Mouse (Mus musculus): ENCODE results near the gene Bola1.
A peak's percentile ranks its signal among the peaks of the same experiment; 100 is the strongest.
"Not testable (repeated sequence)": the region's sequence is repeated elsewhere in the genome, so short reads cannot be mapped to it uniquely, and the experiment has no call there.

Bola1 gene

DNA sequence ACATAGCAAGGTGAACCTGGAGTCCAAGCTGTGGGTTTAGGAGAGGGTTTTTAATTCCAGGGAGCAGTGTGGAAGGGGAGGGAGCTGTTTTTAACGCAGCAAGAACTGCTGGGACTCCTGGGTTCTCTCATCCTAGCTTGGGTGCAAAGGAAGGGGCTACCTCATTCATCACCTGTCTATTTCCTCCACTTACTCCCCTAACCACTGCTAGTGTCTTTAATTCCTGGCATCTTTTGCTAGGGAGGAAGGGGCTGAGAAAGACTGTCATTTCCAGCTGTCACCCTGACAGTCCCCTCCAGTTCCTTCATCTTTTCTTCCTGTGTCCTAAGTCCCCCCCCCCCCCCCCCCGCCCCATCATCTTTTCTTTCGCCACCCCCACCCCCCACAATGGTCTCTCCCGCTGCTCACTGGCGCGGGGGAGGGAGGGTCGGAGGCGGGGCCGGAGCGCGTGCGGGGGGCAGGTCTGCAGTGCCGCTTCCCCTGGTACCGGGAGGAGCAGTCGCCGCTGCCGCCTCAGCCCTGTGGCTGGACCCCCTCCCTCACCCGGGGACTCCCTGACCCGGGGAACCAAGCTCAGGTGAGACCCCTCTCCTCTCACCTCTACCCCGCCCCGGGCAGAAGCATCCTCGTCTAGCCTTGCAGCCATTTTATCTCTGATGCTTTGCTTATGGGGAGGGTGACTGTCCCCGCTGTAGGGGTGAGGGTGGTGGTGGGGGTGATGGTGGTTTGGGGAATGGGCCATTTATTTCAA is 38.6 kb downstream of the Bola1 start, which contains the start of gene Sv2a:
TSS of gene Sv2a (plus strand) at position 425 of the 751 bp plus-strand sequence.
- peak; percentile 36 for DNase-seq (ENCODE audit: low spot score)

DNA sequence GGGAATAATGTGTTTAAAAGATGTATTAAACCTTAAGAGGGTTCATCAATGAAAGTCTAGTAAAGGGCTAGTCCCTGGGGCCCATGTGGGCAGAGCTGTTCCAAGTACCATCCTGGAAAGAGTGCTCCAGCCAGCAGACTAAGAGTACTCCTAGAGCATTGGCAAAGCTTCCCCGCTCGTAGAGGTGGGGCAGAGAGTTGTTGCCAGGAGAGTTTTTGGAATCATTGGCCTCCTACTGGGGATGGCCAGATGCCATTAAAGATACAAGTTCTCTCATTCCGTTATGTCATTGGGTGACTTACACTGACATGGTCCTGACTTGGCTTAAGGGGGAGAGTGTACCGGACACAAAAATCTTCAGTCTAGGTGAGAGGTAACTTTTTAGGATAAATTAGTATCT is 40.0 kb downstream of the Bola1 start:
- no peak for DNase-seq (ENCODE audit: low spot score)

DNA sequence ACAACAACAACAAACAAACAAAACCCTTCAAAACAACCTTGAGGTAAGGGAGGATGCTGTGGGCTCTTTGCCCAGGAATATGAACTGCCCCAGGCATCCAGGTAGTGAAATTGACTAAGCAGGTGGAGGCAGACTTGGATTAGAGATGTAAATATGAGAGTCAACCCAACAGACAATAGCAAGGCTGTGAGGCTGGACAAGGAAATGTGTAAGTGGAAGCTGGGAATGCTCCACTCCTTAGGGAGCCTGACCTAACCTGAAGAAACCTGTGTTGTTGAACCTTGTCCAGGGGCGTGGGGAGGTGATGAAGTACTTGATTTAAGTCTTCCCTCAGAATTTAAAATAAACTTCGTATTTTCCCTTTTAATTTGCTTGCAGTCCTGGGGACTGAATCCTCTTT is 40.6 kb downstream of the Bola1 start:
- no peak for DNase-seq (ENCODE audit: low spot score)

DNA sequence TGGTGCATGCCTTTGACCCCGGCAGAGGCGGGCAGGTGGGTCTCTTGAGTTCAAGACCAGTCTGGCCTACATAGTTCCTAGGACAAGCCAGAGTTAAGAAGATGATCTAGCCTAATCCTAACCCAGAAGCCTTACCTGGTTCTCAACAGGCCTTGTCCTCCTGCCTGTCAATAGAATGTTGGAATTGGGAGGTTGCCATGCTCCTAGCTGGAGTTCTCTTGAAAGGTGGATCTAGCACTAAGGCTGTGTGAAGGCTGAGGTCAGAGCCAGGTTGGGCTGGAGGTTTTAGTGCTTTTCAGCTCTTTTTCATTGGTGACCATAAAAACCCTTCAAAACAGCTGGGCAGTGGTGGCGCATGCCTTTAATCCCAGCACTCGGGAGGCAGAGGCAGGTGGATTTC is 41.1 kb downstream of the Bola1 start:
- DNase-seq (ENCODE audit: low spot score), result no peak

DNA sequence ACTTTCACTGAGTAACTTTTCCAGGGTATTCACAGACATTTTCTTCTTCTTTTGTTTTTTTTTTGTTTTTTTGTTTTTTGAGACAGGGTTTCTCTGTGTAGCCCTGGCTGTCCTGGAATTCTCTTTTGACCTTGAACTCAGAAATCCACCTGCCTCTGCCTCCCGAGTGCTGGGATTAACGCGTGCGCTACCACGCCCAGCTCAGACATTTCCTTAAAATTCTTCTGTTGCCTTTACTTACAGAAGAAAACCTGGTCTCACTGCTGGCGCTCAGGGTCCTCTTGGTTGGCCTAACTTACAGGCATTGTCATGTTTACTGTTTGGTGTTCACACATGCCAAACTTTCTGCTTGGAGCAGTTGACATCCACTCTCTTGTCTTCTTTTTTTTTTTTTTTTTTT is 44.3 kb downstream of the Bola1 start:
- no peak for DNase-seq (ENCODE audit: low spot score)

DNA sequence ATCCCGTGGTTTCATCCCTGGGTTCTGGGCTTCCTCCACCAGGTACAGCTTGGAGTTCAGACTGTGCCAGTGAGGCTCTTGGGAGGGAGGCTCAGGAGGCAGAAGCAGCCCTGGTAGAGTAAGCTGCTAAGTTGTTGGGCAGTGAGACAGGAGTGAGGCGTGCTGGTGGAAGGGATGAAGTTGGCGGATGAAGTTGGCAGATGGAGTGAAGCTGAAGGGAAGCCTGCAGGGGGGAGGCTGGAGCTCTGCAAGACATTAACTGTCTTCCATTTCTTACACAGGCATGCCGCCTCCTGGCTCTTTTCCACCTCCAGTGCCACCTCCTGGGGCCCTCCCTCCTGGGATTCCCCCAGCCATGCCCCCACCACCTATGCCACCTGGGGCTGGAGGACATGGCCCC is 45.5 kb downstream of the Bola1 start:
- DNase-seq (ENCODE audit: low spot score), result not testable (repeated sequence)

DNA sequence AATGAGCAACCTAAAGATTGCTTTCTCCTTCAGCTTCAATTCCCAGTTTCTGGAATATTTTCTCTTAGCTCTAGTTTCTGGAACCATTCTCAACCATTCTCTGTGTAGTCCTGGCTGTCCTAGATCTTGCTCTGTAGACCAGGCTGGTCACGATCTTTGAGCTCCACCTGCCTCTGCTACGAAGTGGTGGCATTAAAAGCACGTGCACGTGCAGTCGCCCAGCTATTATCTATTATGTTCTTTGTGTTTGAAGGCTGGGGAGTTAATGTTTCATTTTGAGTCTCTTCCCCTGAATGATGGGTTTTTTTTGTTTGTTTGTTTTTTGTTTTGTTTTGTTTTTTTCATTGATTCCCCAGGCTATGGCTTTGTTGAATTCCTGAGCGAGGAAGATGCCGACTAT is 46.3 kb downstream of the Bola1 start:
- DNase-seq (ENCODE audit: low spot score), result no peak

DNA sequence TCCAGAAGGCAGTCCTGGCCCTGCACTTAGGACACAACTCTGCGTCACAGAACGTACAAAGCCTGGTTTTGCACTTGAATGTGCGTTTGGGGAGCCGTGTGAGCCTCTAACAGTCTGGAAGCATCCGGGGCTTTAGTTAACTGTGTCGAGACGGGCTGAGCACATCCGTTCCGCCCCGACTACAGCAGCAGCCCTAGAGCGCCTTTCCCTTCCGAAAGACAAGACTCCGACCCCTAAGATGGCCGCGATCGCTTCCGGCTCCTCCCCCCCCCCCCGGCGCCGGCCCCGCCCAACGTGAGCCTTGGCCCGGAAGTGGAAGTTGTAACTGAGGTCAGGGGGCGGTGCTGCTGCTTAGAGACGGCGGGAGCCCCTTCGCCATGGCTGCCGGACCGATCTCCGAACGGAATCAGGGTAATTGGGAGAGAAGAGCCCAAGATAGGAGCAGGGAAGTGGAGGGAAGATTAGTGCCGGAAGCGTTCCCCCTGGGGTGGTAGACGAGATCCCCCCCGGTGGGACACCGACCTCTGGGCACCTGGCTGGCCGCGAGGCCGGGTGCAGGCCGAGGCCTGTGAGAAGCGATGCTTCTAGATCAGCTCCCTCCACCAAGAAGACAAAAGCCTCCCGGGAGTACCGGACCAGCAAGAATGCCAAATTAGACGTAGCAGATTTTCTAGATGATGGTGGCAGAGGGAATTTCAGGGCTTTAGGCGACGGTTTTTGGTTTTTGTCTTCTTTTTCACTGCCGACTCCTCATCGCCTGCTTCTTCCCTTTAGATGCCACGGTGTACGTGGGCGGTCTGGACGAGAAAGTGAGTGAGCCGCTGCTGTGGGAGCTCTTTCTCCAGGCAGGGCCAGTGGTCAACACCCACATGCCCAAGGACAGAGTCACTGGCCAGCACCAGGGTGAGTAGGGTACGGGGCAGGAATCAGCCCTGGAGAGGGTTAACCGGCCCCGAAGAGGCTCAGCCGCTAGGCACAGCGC is 47.0 kb downstream of the Bola1 start, which contains the start of gene Sf3b4:
TSS of gene Sf3b4 (plus strand) at position 136 of the 982 bp plus-strand sequence.
- peak; percentile 94 for DNase-seq (ENCODE audit: low spot score)

DNA sequence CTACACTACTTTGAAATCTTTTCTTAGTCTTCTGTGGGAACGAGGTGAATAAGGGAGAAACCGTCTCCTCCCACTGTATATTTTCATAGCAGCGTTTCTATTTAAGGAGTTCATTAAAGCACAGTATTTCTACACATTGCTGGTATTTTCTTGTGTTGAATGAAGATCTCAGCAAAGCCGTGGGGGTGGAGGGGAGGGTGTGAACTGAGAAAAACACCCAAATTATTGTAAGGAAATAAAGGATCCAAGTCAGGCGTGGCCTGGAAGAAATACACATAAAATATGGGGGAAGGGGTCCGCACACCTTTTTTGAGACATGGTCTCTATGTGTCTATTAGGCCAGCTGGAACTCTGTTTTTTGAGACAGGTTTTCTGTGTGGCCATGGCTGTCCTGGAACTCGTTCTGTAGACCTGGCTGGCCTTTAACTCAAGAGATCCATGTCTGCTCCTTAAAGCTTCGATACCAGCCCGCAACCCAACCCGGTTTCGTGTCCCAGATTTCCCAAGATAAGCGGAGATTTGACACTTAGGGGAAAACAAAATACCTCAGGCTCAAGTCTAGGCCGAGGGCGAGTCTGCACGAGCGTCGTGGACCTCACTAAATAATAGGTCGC is 47.8 kb downstream of the Bola1 start:
- no peak for DNase-seq (ENCODE audit: low spot score)

DNA sequence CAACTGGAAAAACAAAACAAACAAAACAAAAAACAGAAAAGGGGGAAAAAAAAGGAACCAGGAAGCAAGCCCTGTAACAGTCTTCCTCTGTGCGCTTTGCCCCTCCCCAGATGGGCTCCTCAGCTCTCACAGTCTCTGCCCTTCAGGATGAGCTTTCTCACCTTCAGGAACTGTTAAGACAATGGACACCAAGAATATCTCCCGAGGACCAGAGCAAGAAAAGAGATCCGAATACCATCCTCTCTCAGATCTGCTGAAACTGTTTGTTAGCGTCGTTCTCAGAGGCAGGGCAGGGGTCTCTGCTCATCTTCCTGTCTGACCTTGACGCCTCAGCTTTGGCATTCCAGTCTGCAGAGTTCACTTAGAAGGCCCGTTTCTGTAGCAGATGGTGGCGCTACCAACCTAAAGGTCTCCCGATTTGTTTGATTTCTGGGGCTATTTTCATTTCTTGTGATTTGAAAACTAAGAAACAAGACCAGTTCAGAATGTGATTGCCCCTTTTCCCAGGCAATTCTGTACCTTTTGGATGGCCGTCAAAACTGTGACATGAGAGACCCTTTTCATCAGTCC is 48.4 kb downstream of the Bola1 start:
- DNase-seq (ENCODE audit: low spot score), result no peak

DNA sequence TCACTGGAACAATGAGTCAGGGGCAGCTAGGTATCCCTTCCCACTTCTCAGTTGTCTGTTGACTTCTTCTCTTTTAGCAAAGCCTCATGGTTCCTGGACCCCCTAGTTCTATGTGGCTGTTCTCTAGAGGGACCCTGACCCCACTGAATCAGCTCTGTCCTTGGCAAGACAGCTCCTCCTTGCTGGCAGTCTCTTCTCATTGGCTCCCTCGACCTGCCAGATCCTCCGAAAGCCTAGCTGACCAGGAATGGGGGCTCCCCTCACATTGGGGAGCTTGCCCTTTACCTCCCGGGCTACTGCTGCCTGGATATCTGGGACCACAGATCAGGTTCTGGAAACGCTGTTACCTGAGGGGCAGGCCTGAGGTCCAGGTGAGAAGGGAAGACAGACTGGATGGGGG is 49.2 kb downstream of the Bola1 start:
- no peak for DNase-seq (ENCODE audit: low spot score)

DNA sequence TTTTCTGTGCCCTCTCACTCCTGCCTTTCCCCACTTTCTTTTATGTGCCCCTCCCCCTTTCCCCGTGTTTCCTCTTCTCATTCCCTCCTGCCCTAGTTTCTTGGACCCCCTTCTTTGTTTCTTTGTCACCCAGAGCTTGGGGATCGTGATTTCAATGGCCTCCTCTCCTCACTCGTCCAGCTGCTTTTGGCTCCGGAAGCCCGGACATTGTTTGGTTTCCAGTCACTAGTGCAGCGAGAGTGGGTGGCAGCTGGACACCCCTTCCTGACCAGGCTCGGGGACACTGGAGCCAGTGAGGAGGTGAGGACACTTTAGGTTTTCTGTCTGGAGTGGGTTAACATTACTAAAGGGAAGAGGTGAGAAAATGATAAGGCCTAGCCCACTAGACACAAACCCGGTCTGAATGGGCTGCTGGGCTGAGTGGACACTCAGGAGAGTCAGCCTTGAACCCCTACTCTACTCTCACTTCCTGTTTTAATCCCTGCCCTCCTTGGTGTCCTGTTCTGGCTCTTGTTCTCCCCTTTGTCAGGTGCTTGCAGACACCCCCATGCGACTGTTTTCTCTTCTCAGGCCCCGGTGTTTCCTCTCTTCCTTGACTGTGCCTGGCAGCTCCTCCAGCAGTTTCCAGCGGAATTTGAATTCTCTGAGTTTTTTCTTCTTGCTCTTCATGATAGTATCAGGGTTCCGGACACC is 50.9 kb downstream of the Bola1 start:
- no peak for DNase-seq (ENCODE audit: low spot score)

DNA sequence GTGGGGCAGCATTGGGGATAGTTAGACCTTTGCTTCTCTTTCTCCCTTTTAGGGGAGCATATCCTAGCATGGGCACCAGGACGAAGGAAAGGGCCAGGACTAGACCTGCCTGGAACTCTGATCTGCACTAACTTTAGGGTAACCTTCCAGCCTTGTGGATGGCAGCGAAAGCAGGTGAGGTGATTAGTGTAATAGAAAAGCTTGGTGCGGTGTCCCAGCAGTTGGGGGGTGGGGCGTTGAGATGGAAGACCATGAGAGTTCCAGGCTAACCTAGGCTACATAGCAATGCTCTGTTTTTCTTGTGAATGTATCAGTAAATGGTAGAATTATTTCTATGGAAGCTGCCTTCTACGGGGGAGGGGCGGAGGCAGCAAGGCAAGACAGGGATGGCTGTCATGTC is 56.5 kb downstream of the Bola1 start:
- DNase-seq (ENCODE audit: low spot score), result no peak

DNA sequence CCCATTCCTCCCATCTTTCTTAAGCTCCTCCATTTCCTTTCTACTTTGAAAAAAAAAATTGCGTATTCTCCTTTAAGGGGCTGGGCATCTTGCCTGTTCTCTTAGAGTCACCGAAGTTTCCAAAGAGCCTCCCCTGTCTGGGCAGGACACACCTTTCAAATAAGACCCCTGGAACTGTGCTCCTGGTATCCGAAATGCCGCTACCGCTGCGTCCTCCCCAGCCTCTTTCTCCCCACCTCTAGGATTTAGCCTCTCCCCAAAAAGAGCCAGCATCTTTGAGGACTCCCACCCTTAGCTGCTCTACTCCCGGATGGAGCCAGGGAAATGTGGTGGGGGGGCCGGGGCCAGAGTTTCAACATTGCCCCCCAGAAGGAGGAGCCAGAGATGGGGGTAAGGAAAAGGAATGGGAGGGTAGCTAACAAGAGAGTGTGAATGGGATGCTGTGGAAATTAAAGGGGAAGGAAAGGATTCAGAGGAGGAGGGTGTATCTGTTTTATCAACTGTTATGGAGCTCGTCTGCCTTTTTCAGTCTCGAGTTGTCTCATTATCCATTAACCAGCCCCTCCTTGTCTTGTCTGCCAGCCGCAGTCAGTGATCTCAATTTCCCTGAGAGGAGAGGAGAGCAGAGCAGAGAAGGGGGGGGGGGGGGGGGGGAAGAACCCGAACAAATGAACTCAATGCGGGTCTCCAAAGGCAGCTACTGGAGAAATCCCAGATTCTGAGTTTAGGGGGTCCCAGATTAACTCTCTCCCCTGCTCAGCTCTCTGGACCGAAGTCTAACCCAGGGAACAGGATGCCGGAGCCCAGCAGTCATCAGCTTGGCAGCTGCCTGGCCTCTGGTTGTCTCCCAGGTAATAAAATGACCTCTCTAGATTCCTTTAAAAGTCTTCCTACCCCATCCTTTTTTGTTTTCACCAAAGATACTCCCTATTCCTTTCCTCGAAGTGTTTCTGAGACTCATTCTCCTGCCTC is 57.4 kb downstream of the Bola1 start, which contains the start of gene Mtmr11:
TSS of gene Mtmr11 (plus strand) at position 136 of the 972 bp plus-strand sequence.
- DNase-seq (ENCODE audit: low spot score), result peak; percentile 28

DNA sequence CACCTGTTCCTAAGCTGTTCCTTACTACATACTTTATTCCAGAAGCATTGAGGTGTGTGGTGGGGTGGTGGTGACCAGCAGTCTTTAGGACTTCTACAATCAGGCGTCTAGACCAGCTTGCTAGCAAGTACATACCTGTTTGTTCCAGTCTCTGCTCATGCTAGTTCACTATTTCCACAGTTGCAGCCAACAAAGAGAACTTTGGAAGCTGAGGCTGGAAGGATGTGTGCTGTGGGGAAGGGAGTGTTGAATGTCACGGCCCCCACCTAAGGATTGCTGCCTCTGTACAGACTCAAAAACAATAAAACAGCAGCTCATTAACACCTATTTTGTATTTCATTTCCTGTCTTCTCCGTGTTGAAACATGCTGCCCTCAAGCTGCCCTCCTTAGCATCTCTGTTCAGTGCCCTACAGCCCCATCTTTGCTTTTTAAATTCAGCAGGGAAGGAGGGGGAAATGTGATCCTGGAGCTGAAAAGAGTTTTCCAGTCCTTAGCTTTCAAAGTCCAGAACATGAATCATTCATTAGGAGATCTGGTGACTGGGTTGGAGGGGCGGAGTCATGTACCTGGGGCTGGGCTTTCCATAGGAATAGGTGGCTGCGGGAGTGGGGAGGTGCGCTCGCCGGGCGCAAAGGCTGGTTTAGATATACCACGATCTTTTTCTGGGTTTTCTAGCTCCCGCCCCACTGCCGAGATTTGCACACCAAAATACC is 58.5 kb downstream of the Bola1 start:
- peak; percentile 78 for DNase-seq (ENCODE audit: low spot score)

DNA sequence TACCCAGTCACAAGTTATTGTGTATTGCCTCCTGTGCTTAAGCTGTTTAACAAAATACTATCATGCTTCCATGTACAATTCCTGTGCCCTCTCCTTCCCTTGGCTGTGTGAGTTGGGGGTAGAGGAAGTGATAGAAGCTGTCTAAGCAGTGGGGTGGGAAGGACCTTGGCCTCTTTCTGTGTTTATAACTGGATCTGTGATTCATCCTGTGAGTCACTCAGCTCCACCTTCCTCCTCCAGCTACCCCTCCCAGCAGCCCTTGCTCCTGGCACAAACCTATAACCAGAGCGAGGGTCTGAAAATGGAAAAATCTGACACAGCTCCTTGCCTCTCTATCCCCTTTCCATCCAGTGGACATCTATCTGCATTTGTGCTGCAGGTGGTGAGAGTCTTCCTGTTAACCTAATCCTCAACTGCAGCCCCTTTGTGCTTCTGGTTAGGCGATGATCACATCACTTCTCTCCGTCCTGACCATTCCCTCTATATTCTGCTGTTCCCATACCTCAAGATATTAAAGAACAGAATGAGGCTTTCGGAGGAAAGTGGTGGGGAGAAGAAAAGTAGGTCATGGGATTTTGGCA is 59.2 kb downstream of the Bola1 start:
- no peak for DNase-seq (ENCODE audit: low spot score)

DNA sequence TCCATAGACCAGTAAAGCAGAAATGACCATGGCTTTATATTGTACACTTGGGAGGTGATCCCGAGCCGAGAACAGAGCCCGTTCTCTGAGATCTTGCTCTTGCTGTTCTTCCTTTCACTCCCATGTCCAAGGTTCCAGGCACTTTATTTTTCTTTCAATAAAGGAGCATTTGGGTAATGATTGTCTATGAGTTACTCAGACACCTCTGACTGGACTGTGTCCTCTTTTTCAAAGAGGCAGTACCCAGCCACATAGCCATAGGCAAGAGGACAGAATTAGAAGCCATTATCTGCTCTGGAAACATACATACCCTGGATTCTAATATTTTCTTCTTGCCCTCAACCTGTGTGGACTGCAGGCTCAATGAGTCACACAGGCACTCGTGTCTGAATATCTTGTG is 59.7 kb downstream of the Bola1 start:
- no peak for DNase-seq (ENCODE audit: low spot score)

DNA sequence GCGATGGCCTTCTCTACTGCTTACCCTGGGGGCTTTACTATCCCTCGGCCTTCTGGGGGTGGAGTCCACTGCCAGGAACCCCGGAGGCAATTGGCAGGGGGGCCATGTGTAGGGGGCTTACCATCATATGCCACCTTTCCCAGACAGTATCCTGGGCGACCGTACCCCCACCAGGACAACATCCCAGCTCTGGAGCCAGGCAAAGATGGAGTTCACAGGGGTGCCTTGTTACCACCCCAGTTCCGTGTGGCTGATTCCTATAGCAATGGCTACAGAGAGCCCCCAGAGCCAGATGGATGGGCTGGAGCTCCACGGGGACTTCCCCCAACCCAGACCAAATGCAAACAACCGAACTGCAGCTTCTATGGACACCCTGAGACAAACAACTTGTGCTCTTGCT is 64.0 kb downstream of the Bola1 start:
- no peak for DNase-seq (ENCODE audit: low spot score)

DNA sequence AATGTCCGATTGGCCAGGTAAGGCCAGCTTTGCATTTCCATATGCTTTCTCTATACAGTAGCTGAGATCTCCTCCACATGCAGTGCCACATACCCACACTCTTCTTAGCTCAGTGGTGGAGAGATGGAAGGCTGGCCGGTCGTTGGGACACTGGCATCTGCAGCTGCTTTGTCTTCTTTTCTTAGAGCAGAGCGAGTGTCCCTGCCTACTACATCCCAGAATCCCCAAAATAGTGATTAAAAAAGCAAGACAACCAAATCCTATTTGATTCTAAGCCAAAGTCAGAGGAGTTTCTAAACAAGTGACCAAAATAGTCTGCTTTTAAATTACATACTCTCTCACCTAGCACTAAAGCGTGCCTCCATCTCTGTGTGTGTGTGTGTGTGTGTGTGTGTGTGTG is 66.9 kb downstream of the Bola1 start:
- no peak for DNase-seq (ENCODE audit: low spot score)

All from embryo, embryonic 10 days (tissue).